Mouse (Mus musculus): Measurements from ENCODE around the gene Tyw3. TPM values are rescaled to one million over a fixed set of nuclear protein-coding genes. Genes with fewer than 3 reads are reported as not detected.
"Not testable (repeated sequence)": the region's sequence is repeated elsewhere in the genome, so short reads cannot be mapped to it uniquely, and the experiment has no call there.

Gene Tyw3
- 6.5 and 7.3 TPM in 2 replicates for polyA plus RNA-seq (2016; fragmentation: Nextera tagmentation; extraction: Ambion mirVana)

DNA sequence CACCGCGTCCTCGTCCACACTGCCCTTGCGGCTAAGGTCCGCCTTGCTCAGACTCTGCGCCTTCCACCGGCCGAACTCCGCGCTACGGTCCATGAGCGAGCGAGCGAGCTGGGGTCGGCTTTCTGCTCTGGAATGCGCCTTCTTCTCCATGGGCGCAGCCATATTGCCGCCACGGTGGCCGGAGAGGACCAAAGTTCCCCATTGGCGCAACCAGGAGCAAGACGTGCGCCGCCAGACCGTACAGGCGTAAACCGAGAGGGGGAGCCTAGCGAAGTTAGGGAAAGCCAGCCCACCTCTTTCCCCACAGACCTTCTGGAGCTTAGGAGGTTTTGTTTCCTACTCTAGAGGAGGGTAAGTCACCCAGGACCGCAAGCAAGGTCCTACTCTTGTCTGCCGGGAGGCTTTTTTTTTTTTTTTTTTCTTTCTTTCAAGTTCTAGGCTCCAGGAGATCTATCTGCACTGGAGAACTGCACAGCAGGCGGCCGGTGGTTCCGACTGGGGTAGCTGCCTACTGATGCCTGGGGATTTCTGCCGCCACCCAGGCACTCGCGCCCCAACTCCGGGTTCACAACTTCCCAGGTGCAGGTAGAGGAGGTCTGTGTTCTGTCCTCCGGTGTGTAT is at the start of gene Tyw3:
TSS of gene Tyw3 (minus strand) at position 171 of the 621 bp plus-strand sequence.
- H3K4me1 ChIP-seq = peaks cover 10% of the 10 kb centered on the region
- H3K4me2 ChIP-seq = peak within 1 kb of the TSS; percentile 82
- peaks cover 23% of the 10 kb centered on the region for H3K36me3 ChIP-seq
- H3K9ac ChIP-seq = peak within 1 kb of the TSS; percentile 75
- peak; percentile 94 for ATAC-seq
- H3K9me3 ChIP-seq (replicated peaks) = no peaks in the 10 kb centered on the region
- peak within 1 kb of the TSS; percentile 72 for H3K27ac ChIP-seq
- peak within 1 kb of the TSS; percentile 81 for H3K4me3 ChIP-seq
- no peaks in the 10 kb centered on the region for H3K27me3 ChIP-seq (replicated peaks)
- under 1% methylated on average over 38 of the region's 38 CpGs for WGBS (ENCODE audit: insufficient replicate concordance)

DNA sequence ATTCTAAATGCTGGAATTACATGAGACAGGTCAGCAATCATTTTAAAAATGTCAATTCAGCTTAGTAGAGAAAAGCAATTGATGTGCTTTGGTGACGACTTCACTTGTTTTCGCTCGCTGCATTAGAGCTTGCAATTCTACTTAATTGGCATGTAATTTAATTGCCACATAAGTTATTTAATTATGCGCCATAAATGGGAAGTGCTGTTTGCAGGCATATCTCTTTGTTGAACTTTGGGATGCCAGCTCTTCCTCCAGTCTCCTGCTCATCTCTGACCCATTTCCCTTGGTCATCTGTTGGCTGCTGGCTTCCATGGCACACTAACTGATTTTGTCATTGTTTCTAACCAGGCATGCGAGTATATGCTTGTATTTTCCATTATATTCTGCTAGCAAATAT is 36.2 kb upstream of the Tyw3 start:
- WGBS (ENCODE audit: insufficient replicate concordance) = 75% methylated on average over 5 of the region's 5 CpGs
- no peak overlapping the region for H3K4me3 ChIP-seq
- H3K27ac ChIP-seq = no peak overlapping the region
- no peak overlapping the region for H3K9ac ChIP-seq
- H3K9me3 ChIP-seq (replicated peaks) = no peaks in the 10 kb centered on the region
- H3K4me1 ChIP-seq = peaks cover 6% of the 10 kb centered on the region
- no peaks in the 10 kb centered on the region for H3K27me3 ChIP-seq (replicated peaks)
- no peaks in the 10 kb centered on the region for H3K36me3 ChIP-seq
- H3K4me2 ChIP-seq = no peak overlapping the region
- no peak for ATAC-seq

DNA sequence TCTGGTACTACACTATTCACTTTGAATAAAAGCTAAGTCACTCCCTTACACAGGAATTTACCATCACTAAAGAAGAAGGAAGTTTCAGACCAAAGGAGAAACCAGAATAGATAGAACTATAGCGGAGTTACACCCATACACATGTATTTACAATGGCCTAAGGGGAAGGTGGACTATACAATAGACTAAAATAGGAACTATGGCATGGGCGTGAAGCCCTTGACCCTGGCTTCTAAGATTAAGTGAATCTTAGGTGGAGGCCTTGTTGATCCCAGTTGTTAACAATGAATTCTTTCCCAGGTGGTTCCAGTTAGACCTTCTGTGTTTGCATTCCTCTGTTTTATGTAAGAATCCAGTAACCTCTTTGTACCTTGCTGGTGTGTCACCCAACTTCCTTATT is 34.4 kb upstream of the Tyw3 start:
- not testable (repeated sequence) for H3K36me3 ChIP-seq; H3K27ac ChIP-seq; H3K4me3 ChIP-seq; H3K4me2 ChIP-seq; H3K27me3 ChIP-seq (replicated peaks); H3K9me3 ChIP-seq (replicated peaks); H3K9ac ChIP-seq; ATAC-seq
- 67% methylated on average over 2 of the region's 2 CpGs for WGBS (ENCODE audit: insufficient replicate concordance)
- peaks cover 10% of the 10 kb centered on the region for H3K4me1 ChIP-seq

DNA sequence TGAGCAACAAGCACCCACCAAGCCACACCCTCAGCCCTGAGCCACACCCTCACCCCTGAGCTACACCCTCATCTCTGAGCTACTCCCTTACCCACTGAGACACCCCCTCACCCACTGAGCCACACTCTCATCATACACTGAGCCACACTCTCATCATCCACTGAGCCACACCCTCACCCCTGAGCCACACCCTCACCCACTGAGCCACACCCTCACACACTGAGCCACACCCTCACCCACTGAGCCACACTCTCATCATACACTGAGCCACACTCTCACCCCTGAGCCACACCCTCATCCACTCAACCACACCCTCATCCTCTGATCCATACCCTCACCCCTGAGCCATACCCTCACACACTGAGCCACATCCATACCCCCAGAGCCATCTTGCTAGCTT is 31.4 kb upstream of the Tyw3 start:
- no peaks in the 10 kb centered on the region for H3K9me3 ChIP-seq (replicated peaks)
- peaks cover 10% of the 10 kb centered on the region for H3K4me1 ChIP-seq
- no peak overlapping the region for H3K4me3 ChIP-seq
- H3K27ac ChIP-seq = 0 out of 2 replicates have a peak overlapping the region, but pooled peaks have one; percentile 11
- peak; percentile 92 for ATAC-seq
- peaks cover 7% of the 10 kb centered on the region; the same call in 1 of the 2 replicates for H3K36me3 ChIP-seq
- H3K9ac ChIP-seq = no peak overlapping the region
- H3K4me2 ChIP-seq = no peak overlapping the region
- no peaks in the 10 kb centered on the region for H3K27me3 ChIP-seq (replicated peaks)

DNA sequence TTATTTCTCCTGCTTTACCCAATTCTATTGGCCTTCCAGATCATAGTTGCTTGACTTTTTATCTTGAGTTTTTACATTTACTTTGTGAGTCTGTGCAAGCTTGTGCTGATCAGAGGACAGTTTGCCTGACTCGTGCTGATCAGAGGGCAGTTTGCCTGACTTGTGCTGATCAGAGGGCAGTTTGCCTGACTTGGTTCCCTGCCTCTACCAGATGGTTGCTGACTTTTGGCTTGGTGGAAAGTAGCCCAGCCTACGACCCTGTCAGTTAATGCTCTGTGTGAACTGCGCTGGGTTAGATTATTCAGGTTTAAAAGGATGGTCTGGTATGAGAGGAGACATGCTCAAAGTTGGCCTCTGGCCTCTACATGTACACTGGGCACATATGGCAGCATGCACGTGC is 19.2 kb upstream of the Tyw3 start:
- Histone ChIP-seq H3K27ac (no peak overlapping the region), H3K4me1 (no peaks in the 10 kb centered on the region), H3K36me3 (peaks cover 39% of the 10 kb centered on the region), H3K4me3 (no peak overlapping the region), H3K9ac (no peak overlapping the region), H3K27me3 (replicated peaks) (no peaks in the 10 kb centered on the region), H3K4me2 (no peak overlapping the region), H3K9me3 (replicated peaks) (no peaks in the 10 kb centered on the region)
- 81% methylated on average over 4 of the region's 4 CpGs for WGBS (ENCODE audit: insufficient replicate concordance)
- 0 out of 2 replicates have a peak, but pooled peaks have one; percentile 22 for ATAC-seq

DNA sequence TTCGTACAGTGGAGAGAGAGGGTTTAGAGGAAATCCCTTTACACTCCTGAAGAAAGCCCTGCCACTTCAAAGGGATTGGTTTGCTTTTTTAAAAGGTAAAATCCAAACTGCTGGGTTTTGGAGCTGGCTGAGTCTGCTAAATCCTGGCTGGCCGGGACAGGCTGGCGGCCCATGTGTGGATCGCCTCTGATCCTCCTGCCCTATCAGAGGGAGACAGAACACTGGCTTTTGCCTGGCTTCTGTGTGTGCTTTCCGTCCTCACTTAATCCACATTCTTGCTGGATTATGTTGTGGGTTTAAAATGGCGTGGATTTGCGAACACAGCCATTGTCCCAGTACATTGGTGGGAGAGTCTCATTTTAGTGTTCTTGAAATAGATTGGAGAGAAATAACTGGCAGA is 18.4 kb upstream of the Tyw3 start:
- Histone ChIP-seq H3K4me1 (no peaks in the 10 kb centered on the region), H3K27ac (no peak overlapping the region), H3K36me3 (peaks cover 40% of the 10 kb centered on the region), H3K9me3 (replicated peaks) (no peaks in the 10 kb centered on the region), H3K4me2 (no peak overlapping the region), H3K9ac (no peak overlapping the region), H3K27me3 (replicated peaks) (no peaks in the 10 kb centered on the region), H3K4me3 (no peak overlapping the region)
- ATAC-seq = no peak
- WGBS (ENCODE audit: insufficient replicate concordance) = 80% methylated on average over 7 of the region's 7 CpGs

DNA sequence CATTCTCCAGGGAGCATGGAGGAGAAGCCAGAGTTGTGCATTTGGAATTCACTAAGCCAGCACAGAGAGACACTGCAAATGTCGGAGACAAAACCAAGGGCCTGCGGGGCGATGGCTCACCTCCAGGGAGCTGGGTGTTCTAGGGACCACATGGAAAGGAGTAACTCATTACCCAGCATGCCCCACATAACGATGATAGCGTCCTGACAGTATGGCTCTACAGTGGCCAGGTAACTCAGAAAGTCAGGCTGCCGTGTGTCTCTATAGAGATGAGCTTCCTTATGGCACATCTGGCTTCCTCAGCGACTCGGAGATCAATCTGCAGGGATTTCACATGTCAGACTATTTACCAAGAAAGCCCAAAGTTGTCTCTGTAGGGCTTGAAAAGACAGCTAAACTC is 17.9 kb upstream of the Tyw3 start:
- 86% methylated on average over 8 of the region's 8 CpGs for WGBS (ENCODE audit: insufficient replicate concordance)
- no peaks in the 10 kb centered on the region for H3K27me3 ChIP-seq (replicated peaks)
- H3K4me3 ChIP-seq = no peak overlapping the region
- ATAC-seq = no peak
- H3K4me1 ChIP-seq = no peaks in the 10 kb centered on the region
- no peak overlapping the region for H3K9ac ChIP-seq
- no peak overlapping the region for H3K27ac ChIP-seq
- H3K9me3 ChIP-seq (replicated peaks) = no peaks in the 10 kb centered on the region
- H3K4me2 ChIP-seq = no peak overlapping the region
- H3K36me3 ChIP-seq = peaks cover 40% of the 10 kb centered on the region

DNA sequence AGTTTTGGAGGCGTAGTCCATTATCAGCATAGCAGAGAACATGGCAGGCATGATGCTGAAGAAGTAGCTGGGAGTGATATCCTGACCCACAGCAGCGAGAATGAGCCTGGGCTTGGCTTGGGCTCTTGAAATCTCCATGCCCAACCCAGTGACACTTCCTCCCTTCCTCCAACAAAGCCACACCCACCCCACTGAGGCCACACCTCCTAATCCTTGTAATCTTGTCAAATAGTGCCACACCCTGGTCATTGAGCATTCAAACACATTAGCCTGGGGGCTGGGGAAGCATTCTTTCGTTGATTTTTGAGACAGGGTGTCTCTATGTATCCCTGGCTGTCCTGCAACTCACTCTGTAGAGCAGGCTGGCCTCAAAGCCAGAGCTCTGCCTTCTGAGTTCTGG is 15.0 kb upstream of the Tyw3 start:
- 62% methylated on average over 3 of the region's 3 CpGs for WGBS (ENCODE audit: insufficient replicate concordance)
- ATAC-seq = peak; percentile 42; the same call in 1 of the 2 replicates
- Histone ChIP-seq H3K27me3 (replicated peaks) (no peaks in the 10 kb centered on the region), H3K4me2 (no peak overlapping the region), H3K27ac (no peak overlapping the region), H3K36me3 (peaks cover 50% of the 10 kb centered on the region), H3K4me3 (no peak overlapping the region), H3K9ac (no peak overlapping the region), H3K9me3 (replicated peaks) (no peaks in the 10 kb centered on the region), H3K4me1 (no peaks in the 10 kb centered on the region)

DNA sequence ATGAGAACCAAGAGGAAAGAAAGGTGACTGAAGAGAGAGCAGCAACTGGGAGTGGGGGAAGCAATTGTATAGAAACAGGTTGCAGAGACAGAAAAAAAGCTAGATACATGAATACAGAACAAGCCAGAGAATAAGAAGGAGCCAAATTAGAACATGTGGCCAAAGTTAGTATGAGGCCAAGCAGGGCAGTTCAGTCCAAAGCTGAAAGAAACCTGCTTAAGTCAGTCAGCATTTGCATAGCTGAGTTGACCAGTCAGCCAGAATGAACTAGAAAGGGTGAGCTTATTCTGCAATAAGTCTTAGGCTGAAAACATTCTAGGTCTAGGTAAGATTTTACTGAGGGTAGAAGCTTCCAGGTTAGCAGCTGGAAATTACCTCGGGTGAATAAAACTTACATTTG is 11.0 kb upstream of the Tyw3 start:
- Histone ChIP-seq H3K27ac (no peak overlapping the region), H3K4me3 (no peak overlapping the region), H3K27me3 (replicated peaks) (no peaks in the 10 kb centered on the region), H3K4me2 (no peak overlapping the region), H3K9me3 (replicated peaks) (no peaks in the 10 kb centered on the region), H3K36me3 (peaks cover 46% of the 10 kb centered on the region), H3K9ac (no peak overlapping the region), H3K4me1 (no peaks in the 10 kb centered on the region)
- WGBS (ENCODE audit: insufficient replicate concordance) = 65% methylated on average over 1 of the region's 1 CpGs
- no peak for ATAC-seq

DNA sequence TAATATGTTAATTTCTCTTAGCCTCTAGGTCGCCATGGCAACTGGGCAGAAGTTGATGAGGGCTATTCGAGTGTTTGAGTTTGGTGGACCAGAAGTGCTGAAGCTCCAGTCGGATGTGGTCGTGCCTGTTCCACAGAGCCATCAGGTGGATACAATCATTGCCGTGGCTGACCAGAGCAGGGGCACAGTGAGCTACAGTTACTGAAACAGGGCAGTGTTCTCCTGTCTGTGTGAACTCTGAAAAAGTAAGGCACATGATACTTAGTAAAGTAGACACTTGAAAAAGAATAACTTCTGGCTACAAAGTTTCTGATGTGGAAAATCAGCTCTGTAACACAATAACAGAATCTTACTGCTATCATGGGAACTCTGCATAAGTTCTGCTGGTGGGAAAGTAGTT is 8.0 kb upstream of the Tyw3 start:
- Histone ChIP-seq H3K36me3 (peaks cover 30% of the 10 kb centered on the region), H3K4me2 (no peak overlapping the region)
- WGBS (ENCODE audit: insufficient replicate concordance) = 61% methylated on average over 5 of the region's 5 CpGs

DNA sequence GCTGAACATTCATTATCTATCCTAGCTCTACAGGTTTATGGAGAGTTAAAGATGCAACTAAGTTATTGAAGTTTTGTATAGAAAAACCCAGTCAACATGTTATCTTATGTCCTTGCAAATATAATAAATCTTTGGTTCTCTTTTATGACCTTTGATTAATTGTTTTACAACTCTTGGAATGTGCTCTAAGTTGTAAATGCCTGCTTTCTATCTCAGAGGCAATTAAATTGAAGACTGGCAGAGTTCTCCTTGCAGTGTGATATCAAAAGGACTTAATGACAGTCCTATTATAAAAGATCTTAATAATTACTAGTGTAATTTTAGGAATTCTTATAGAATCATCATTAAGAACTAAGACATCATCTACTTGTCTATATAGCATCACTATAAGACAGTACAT is 5.2 kb upstream of the Tyw3 start:
- Histone ChIP-seq H3K9ac (no peak overlapping the region), H3K9me3 (replicated peaks) (no peaks in the 10 kb centered on the region), H3K4me1 (peaks cover 7% of the 10 kb centered on the region), H3K27ac (no peak overlapping the region), H3K36me3 (peaks cover 18% of the 10 kb centered on the region; the same call in 1 of the 2 replicates), H3K27me3 (replicated peaks) (no peaks in the 10 kb centered on the region), H3K4me2 (no peak overlapping the region), H3K4me3 (no peak overlapping the region)
- no peak for ATAC-seq

More for the DNA sequence above, 8.0 kb upstream of the Tyw3 start:
- H3K27ac ChIP-seq = no peak overlapping the region
- ATAC-seq = no peak
- no peaks in the 10 kb centered on the region for H3K27me3 ChIP-seq (replicated peaks)
- H3K9ac ChIP-seq = no peak overlapping the region
- no peak overlapping the region for H3K4me3 ChIP-seq
- no peaks in the 10 kb centered on the region for H3K9me3 ChIP-seq (replicated peaks)
- H3K4me1 ChIP-seq = no peaks in the 10 kb centered on the region

DNA sequence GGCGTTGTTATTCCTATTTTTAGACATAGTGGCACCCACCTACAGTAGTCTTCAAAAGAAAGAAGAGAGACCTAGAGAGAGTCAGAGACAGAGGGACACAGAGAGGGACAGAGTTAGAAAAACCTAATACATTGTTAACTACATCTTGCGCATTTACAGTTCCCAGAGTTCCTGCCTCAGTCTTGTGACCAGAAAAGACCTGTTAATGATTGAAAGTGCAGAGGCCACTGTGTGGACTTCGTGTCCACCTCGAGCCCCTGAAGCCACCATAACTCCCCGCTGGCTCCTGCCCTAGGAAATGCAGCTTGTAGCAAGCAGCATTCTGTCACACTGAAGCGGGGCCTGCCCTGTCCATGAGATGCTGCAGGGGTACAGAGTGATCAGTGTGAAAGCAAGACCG is 657 bp upstream of the Tyw3 start:
- peak overlapping the region; percentile 72 for H3K27ac ChIP-seq
- 39% methylated on average over 7 of the region's 7 CpGs for WGBS (ENCODE audit: insufficient replicate concordance)
- H3K9ac ChIP-seq = peak overlapping the region; percentile 75
- no peaks in the 10 kb centered on the region for H3K9me3 ChIP-seq (replicated peaks)
- peak; percentile 8 for ATAC-seq
- peaks cover 17% of the 10 kb centered on the region for H3K36me3 ChIP-seq
- H3K27me3 ChIP-seq (replicated peaks) = no peaks in the 10 kb centered on the region
- peak overlapping the region; percentile 82 for H3K4me2 ChIP-seq
- peaks cover 10% of the 10 kb centered on the region for H3K4me1 ChIP-seq
- H3K4me3 ChIP-seq = peak overlapping the region; percentile 81

DNA sequence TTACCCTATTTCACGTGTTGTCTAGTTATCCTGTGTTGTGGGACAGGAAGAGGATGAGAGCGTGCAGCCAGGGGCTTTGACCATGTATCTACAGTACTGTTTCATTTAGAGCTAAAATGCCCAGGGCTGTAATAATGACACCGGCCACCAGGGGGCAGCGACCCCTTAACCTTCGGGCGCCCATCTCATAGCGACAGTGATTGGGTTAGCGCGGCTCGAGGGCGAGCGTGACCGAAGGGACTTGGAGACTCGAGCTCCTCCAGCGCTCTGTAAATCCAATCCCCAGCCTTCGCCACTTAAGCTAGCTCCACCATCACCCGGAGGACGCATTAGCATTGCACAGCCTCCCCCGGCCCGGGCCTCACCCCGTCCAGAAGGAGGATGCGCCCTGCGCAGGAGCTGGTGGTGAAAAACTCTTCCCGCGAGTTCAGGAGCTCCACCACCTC is 393 bp downstream of the Tyw3 start, which contains the start of gene Cryz:
TSS of gene Cryz (plus strand) at position 224 of the 446 bp plus-strand sequence.
- Histone ChIP-seq H3K4me1 (peaks cover 10% of the 10 kb centered on the region), H3K4me3 (peak within 1 kb of the TSS; percentile 81), H3K9ac (peak within 1 kb of the TSS; percentile 75), H3K27ac (peak within 1 kb of the TSS; percentile 72), H3K36me3 (peaks cover 28% of the 10 kb centered on the region), H3K4me2 (peak within 1 kb of the TSS; percentile 82), H3K27me3 (replicated peaks) (no peaks in the 10 kb centered on the region), H3K9me3 (replicated peaks) (no peaks in the 10 kb centered on the region)
- under 1% methylated on average over 25 of the region's 25 CpGs for WGBS (ENCODE audit: insufficient replicate concordance)
- ATAC-seq = peak; percentile 82

All from liver, embryonic 12.5 days (tissue).